Mouse (Mus musculus): ENCODE results near the gene Smpdl3a. TPM values are rescaled to one million over a fixed set of nuclear protein-coding genes. Genes with fewer than 3 reads are reported as not detected.

Gene Smpdl3a
- 22.8 and 24.3 TPM in 2 replicates for polyA plus RNA-seq (2015; fragmentation: Nextera tagmentation; extraction: Ambion mirVana)

- H3K4me3 ChIP-seq, result peak within 1 kb of the TSS; percentile 52
- peak within 1 kb of the TSS; percentile 88 for H3K4me2 ChIP-seq
- peak within 1 kb of the TSS; percentile 5; the same call in 1 of the 2 replicates for H3K27ac ChIP-seq
- H3K36me3 ChIP-seq, result no peaks in the 10 kb centered on the region
- no peak for ATAC-seq (ENCODE audit: borderline replicate concordance, extremely low read depth, low FRiP score, low TSS enrichment)
- H3K9ac ChIP-seq, result peak within 1 kb of the TSS; percentile 54
- no peaks in the 10 kb centered on the region for H3K27me3 ChIP-seq
- 65% methylated on average over 7 of the region's 7 CpGs for WGBS
- no peaks in the 10 kb centered on the region for H3K9me3 ChIP-seq
- H3K4me1 ChIP-seq, result peaks cover 10% of the 10 kb centered on the region
Observed at GRCm38 (mm10) chr10:57794018-57794417, at the start of gene Smpdl3a. Smpdl3a (plus strand) TSS chr10:57794335.

DNA sequence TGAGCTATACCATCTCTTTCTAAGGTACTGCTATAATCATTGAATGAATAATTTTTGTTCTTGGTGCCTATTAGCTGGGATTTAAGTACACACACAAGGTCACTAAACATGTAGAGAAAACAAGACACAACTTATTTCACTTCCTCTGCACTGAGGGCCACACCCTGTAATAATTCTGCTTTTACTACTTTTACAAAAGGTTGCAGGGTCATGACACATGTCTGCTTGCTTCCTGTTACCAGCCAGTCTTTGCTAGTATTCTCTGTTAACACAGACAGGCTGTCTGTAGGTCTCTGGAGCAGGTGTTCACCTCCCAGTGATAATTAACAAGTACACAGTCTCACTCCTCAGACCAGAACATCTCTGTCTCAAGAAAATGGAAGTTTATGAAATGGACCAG is 48.7 kb upstream of the Smpdl3a start:
- Histone ChIP-seq H3K4me2 (no peak overlapping the region), H3K4me3 (no peak overlapping the region), H3K4me1 (peaks cover 3% of the 10 kb centered on the region; the same call in 1 of the 2 replicates), H3K27ac (no peak overlapping the region), H3K27me3 (no peaks in the 10 kb centered on the region), H3K36me3 (no peaks in the 10 kb centered on the region), H3K9ac (no peak overlapping the region), H3K9me3 (no peaks in the 10 kb centered on the region)
- ATAC-seq (ENCODE audit: borderline replicate concordance, extremely low read depth, low FRiP score, low TSS enrichment), result no peak

GRCm38 (mm10) chr10:57747127-57747526 is 47.0 kb upstream of the Smpdl3a start:
- H3K9me3 ChIP-seq, result no peaks in the 10 kb centered on the region
- ATAC-seq (ENCODE audit: borderline replicate concordance, extremely low read depth, low FRiP score, low TSS enrichment), result no peak
- no peak overlapping the region for H3K4me2 ChIP-seq
- H3K27me3 ChIP-seq, result no peaks in the 10 kb centered on the region
- no peaks in the 10 kb centered on the region for H3K36me3 ChIP-seq
- no peak overlapping the region for H3K4me3 ChIP-seq
- H3K27ac ChIP-seq, result no peak overlapping the region
- H3K4me1 ChIP-seq, result peaks cover 3% of the 10 kb centered on the region; the same call in 1 of the 2 replicates
- no peak overlapping the region for H3K9ac ChIP-seq

- WGBS, result 79% methylated on average over 1 of the region's 1 CpGs
- H3K4me1 ChIP-seq, result no peaks in the 10 kb centered on the region
- no peaks in the 10 kb centered on the region for H3K27me3 ChIP-seq
- no peak overlapping the region for H3K4me3 ChIP-seq
- H3K4me2 ChIP-seq, result no peak overlapping the region
- no peak for ATAC-seq (ENCODE audit: borderline replicate concordance, extremely low read depth, low FRiP score, low TSS enrichment)
- no peaks in the 10 kb centered on the region for H3K9me3 ChIP-seq
- no peaks in the 10 kb centered on the region for H3K36me3 ChIP-seq
- no peak overlapping the region for H3K9ac ChIP-seq
- H3K27ac ChIP-seq, result no peak overlapping the region
Observed at GRCm38 (mm10) chr10:57753343-57753742, 40.8 kb upstream of the Smpdl3a start.

- Histone ChIP-seq H3K4me2 (no peak overlapping the region), H3K36me3 (no peaks in the 10 kb centered on the region), H3K9ac (no peak overlapping the region), H3K27me3 (no peaks in the 10 kb centered on the region), H3K4me3 (no peak overlapping the region), H3K27ac (no peak overlapping the region), H3K9me3 (no peaks in the 10 kb centered on the region), H3K4me1 (no peaks in the 10 kb centered on the region)
- 70% methylated on average over 2 of the region's 2 CpGs for WGBS
- no peak for ATAC-seq (ENCODE audit: borderline replicate concordance, extremely low read depth, low FRiP score, low TSS enrichment)
Observed at GRCm38 (mm10) chr10:57755201-57755736, 38.9 kb upstream of the Smpdl3a start.

DNA sequence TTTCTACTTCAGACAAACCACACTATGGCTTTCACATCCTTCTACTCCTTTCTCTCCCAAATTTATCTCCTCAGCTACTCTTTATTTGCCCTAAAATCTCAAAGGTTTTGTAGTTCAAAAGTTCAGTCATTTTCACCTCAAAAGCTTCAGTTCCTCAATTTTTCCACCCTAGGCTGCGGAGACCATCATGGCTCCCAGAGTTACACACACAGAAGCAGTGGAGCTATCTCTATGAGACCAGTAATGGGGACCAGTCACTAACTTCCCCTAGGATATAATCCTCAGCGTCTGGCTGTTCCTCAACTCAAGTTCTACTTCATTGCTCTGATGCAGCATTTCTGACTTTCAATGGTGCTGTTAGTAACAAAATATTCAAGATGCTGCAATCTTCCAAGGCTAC is 35.1 kb upstream of the Smpdl3a start:
- ATAC-seq (ENCODE audit: borderline replicate concordance, extremely low read depth, low FRiP score, low TSS enrichment), result no peak

DNA sequence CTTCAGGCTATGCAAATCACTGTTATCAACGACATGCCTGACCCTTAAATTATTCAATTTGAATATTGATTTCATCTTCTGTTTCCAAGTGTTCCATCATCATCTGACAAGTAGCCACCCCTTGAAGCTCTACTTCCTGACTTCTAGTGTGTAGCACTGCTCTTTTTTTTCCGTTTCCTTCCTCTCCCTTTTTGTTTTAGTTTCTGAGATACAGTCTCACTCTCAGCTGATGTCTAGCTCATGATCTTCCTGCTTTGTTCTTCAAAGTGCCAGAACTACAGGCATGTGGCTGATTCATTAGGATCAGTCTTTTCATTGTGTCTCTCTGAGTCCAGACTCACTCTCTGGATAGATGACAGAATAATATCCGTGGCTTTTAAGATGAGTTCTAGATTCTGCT is 33.4 kb upstream of the Smpdl3a start:
- Histone ChIP-seq H3K9me3 (no peaks in the 10 kb centered on the region), H3K27ac (no peak overlapping the region), H3K4me1 (no peaks in the 10 kb centered on the region), H3K4me2 (no peak overlapping the region), H3K27me3 (no peaks in the 10 kb centered on the region), H3K9ac (no peak overlapping the region), H3K4me3 (no peak overlapping the region), H3K36me3 (no peaks in the 10 kb centered on the region)
- no peak for ATAC-seq (ENCODE audit: borderline replicate concordance, extremely low read depth, low FRiP score, low TSS enrichment)
- 57% methylated on average over 3 of the region's 3 CpGs for WGBS

More for the DNA sequence above, 35.1 kb upstream of the Smpdl3a start:
- no peaks in the 10 kb centered on the region for H3K9me3 ChIP-seq
- H3K4me1 ChIP-seq, result no peaks in the 10 kb centered on the region
- WGBS, result 78% methylated on average over 2 of the region's 2 CpGs
- no peaks in the 10 kb centered on the region for H3K27me3 ChIP-seq
- H3K9ac ChIP-seq, result no peak overlapping the region
- no peaks in the 10 kb centered on the region for H3K36me3 ChIP-seq
- no peak overlapping the region for H3K4me2 ChIP-seq
- no peak overlapping the region for H3K27ac ChIP-seq
- H3K4me3 ChIP-seq, result no peak overlapping the region

DNA sequence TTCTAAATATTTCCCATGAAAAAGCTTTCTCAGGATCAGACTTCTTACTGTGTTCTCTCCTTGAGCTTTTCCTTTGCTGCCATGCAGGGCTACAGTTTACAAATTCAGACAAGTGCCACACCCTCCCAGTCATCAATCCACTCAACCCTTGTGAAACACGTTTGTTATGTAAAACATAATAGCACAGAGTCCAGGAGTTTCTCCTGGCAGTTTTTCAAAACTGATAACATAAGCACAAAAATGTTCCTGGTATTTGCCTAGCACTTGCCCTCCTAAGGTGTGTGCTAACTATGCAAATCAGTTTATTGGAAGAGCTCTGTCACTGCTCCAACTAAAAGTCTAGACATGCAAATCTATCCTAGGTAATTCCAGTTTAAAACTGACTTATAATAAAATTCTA is 31.1 kb upstream of the Smpdl3a start:
- Histone ChIP-seq H3K27me3 (no peaks in the 10 kb centered on the region), H3K36me3 (no peaks in the 10 kb centered on the region), H3K4me2 (no peak overlapping the region), H3K9ac (no peak overlapping the region), H3K4me3 (no peak overlapping the region), H3K9me3 (no peaks in the 10 kb centered on the region), H3K27ac (no peak overlapping the region), H3K4me1 (no peaks in the 10 kb centered on the region)
- WGBS, result 10% methylated on average over 1 of the region's 1 CpGs
- no peak for ATAC-seq (ENCODE audit: borderline replicate concordance, extremely low read depth, low FRiP score, low TSS enrichment)

GRCm38 (mm10) chr10:57783289-57784130 is 10.6 kb upstream of the Smpdl3a start:
- H3K9me3 ChIP-seq, result no peaks in the 10 kb centered on the region
- peaks cover 8% of the 10 kb centered on the region; the same call in 1 of the 2 replicates for H3K4me1 ChIP-seq
- WGBS, result 47% methylated on average over 12 of the region's 13 CpGs
- no peak overlapping the region for H3K4me2 ChIP-seq
- ATAC-seq (ENCODE audit: borderline replicate concordance, extremely low read depth, low FRiP score, low TSS enrichment), result no peak
- no peak overlapping the region for H3K9ac ChIP-seq
- no peaks in the 10 kb centered on the region for H3K36me3 ChIP-seq
- H3K4me3 ChIP-seq, result no peak overlapping the region
- H3K27me3 ChIP-seq, result no peaks in the 10 kb centered on the region
- H3K27ac ChIP-seq, result no peak overlapping the region

GRCm38 (mm10) chr10:57784131-57784875 is 9.8 kb upstream of the Smpdl3a start:
- Histone ChIP-seq H3K4me3 (no peak overlapping the region), H3K4me1 (peaks cover 8% of the 10 kb centered on the region; the same call in 1 of the 2 replicates), H3K27me3 (no peaks in the 10 kb centered on the region), H3K9ac (no peak overlapping the region), H3K27ac (no peak overlapping the region), H3K36me3 (no peaks in the 10 kb centered on the region), H3K4me2 (peak overlapping the region; percentile 41), H3K9me3 (no peaks in the 10 kb centered on the region)
- peak; percentile 72; the same call in 1 of the 2 replicates for ATAC-seq (ENCODE audit: borderline replicate concordance, extremely low read depth, low FRiP score, low TSS enrichment)
- 16% methylated on average over 7 of the region's 7 CpGs for whole genome bisulfite sequencing

DNA sequence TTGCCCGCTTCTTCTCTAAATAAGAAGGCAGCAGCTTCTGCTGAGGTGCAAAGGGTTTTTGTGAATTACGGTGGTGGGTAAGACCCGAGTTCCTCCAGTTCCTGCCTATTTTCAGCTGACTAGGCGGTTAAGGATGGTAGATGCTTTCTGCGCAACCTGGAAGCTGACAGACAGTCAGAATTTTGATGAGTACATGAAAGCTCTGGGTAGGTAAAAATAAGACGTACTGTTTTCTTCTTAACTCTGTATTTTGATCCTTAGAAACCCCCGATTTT is 9.3 kb upstream of the Smpdl3a start, which contains the start of gene Fabp7:
TSS of gene Fabp7 (plus strand) at position 6 of the 275 bp plus-strand sequence.
- H3K36me3 ChIP-seq, result no peaks in the 10 kb centered on the region
- H3K4me3 ChIP-seq, result no peak within 1 kb of the TSS
- H3K9me3 ChIP-seq, result no peaks in the 10 kb centered on the region
- H3K4me1 ChIP-seq, result peaks cover 8% of the 10 kb centered on the region; the same call in 1 of the 2 replicates
- H3K9ac ChIP-seq, result no peak within 1 kb of the TSS
- no peak within 1 kb of the TSS for H3K27ac ChIP-seq
- 28% methylated on average over 7 of the region's 7 CpGs for WGBS
- no peaks in the 10 kb centered on the region for H3K27me3 ChIP-seq
- no peak for ATAC-seq (ENCODE audit: borderline replicate concordance, extremely low read depth, low FRiP score, low TSS enrichment)
- H3K4me2 ChIP-seq, result peak within 1 kb of the TSS; percentile 41

GRCm38 (mm10) chr10:57785552-57785951 is 8.6 kb upstream of the Smpdl3a start:
- no peaks in the 10 kb centered on the region for H3K36me3 ChIP-seq
- no peak overlapping the region for H3K27ac ChIP-seq
- WGBS, result 59% methylated on average over 2 of the region's 2 CpGs
- H3K9me3 ChIP-seq, result no peaks in the 10 kb centered on the region
- H3K4me3 ChIP-seq, result no peak overlapping the region
- no peaks in the 10 kb centered on the region for H3K27me3 ChIP-seq
- peaks cover 8% of the 10 kb centered on the region; the same call in 1 of the 2 replicates for H3K4me1 ChIP-seq
- no peak for ATAC-seq (ENCODE audit: borderline replicate concordance, extremely low read depth, low FRiP score, low TSS enrichment)
- no peak overlapping the region for H3K9ac ChIP-seq
- no peak overlapping the region for H3K4me2 ChIP-seq

Data from lung, embryonic 15.5 days (tissue).